Mouse (Mus musculus) liver, embryonic 15.5 days (tissue): ENCODE results near the gene Syna. TPM values are rescaled to one million over a fixed set of nuclear protein-coding genes. Genes with fewer than 3 reads are reported as not detected.

Source experiments
- ATAC-seq: fragments of 200-750 bp; cut with Nextera tagmentation; 2 replicates; pipeline ENCODE4 v1.8.0; 2017; ENCODE audit warnings: moderate number of reproducible peaks, mild to moderate bottlenecking, moderate library complexity; ENCODE audit not compliant: insufficient read depth
- H3K27ac ChIP-seq: fragments of 300-500 bp; sonication (generic); replicated peaks from 2 replicates; pipeline ENCODE4 v1.5.1; 2015; ENCODE audit warnings: mild to moderate bottlenecking, inconsistent platforms
- H3K27me3 ChIP-seq: fragments of 300-500 bp; sonication (generic); 2 replicates; pipeline ENCODE4 v1.6.1; 2015; ENCODE audit warnings: mild to moderate bottlenecking, inconsistent platforms
- H3K36me3 ChIP-seq: fragments of 300-500 bp; sonication (generic); replicated peaks from 2 replicates; pipeline ENCODE4 v1.6.1; 2015; ENCODE audit warnings: moderate library complexity, mild to moderate bottlenecking, inconsistent platforms
- H3K4me1 ChIP-seq: fragments of 300-500 bp; sonication (generic); replicated peaks from 2 replicates; pipeline ENCODE4 v1.6.1; 2015; ENCODE audit warnings: inconsistent platforms
- H3K4me2 ChIP-seq: fragments of 300-500 bp; sonication (generic); 2 replicates; pipeline ENCODE4 v1.6.1; 2015; ENCODE audit warnings: moderate library complexity, mild to moderate bottlenecking, inconsistent platforms
- H3K4me3 ChIP-seq: fragments of 300-500 bp; sonication (generic); replicated peaks from 2 replicates; pipeline ENCODE4 v1.5.1; 2015; ENCODE audit warnings: mild to moderate bottlenecking, inconsistent platforms
- H3K9ac ChIP-seq: fragments of 300-500 bp; sonication (generic); 2 replicates; pipeline ENCODE4 v1.6.1; 2015; ENCODE audit warnings: moderate library complexity, mild to moderate bottlenecking, inconsistent platforms
- H3K9me3 ChIP-seq: fragments of 300-500 bp; sonication (generic); replicated peaks from 2 replicates; pipeline ENCODE4 v1.6.1; 2016; ENCODE audit warnings: inconsistent platforms
- WGBS: fragments of 180-500 bp; shearing (Covaris S2); methylation state at CpG from one replicate; pipeline ENCODE4 v1.1.7; 2015; ENCODE audit warnings: mixed read lengths; ENCODE audit not compliant: insufficient replicate concordance; 5-methylcytosine and 5-hydroxymethylcytosine counted together
- polyA plus RNA-seq: library from polyadenylated mRNA; unstranded; fragments of >200 nt; fragmentation: Nextera tagmentation; extraction: Ambion mirVana; gene quantifications from 2 replicates; pipeline ENCODE4 v1.2.1, GENCODE M21; 2015

Syna gene
- not detected in 2 replicates for polyA plus RNA-seq

- no peak for ATAC-seq
- Histone ChIP-seq H3K4me2 (no peak within 1 kb of the TSS), H3K36me3 (no peaks in the 10 kb centered on the region), H3K9ac (no peak within 1 kb of the TSS), H3K9me3 (no peaks in the 10 kb centered on the region), H3K4me1 (peaks cover 6% of the 10 kb centered on the region; the same call in 1 of the 2 replicates), H3K27ac (no peak within 1 kb of the TSS), H3K4me3 (no peak within 1 kb of the TSS), H3K27me3 (no peaks in the 10 kb centered on the region)
- WGBS, result 74% methylated on average over 7 of the region's 7 CpGs
These were observed at the start of gene Syna for GRCm38 (mm10) chr5:134560071-134560449. Syna (minus strand) TSS chr5:134560171.

DNA sequence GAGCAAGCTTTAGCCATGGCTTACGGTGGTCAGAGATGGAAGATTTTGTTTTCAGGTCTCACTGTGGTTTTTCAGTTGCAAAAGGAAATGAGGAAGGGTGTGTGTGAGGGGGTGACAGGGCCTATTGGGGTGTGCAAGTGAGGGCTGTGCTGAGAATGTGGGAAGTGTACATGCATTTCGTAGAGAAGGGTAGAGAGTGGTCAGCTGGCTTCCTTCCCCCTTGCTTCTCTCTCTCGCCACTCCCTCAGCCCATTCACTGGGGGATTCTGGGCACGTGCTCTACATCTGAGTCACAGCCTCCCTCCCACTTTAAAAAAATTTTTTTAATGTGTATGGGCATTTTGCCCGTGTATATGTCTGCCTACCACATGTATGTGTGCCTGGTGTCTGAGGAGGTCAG, 47.1 kb upstream of the Syna start:
- no peaks in the 10 kb centered on the region; the same call in 1 of the 2 replicates for H3K4me1 ChIP-seq
- no peak overlapping the region for H3K27ac ChIP-seq
- H3K4me3 ChIP-seq, result no peak overlapping the region
- H3K36me3 ChIP-seq, result no peaks in the 10 kb centered on the region
- H3K9me3 ChIP-seq, result no peaks in the 10 kb centered on the region
- no peaks in the 10 kb centered on the region for H3K27me3 ChIP-seq
- ATAC-seq, result 0 out of 2 replicates have a peak, but pooled peaks have one; percentile 19
- H3K9ac ChIP-seq, result no peak overlapping the region
- WGBS, result 22% methylated on average over 5 of the region's 5 CpGs
- H3K4me2 ChIP-seq, result no peak overlapping the region

GRCm38 (mm10) chr5:134606314-134606713, 46.3 kb upstream of the Syna start:
- no peaks in the 10 kb centered on the region for H3K27me3 ChIP-seq
- no peak overlapping the region for H3K9ac ChIP-seq
- no peak for ATAC-seq
- H3K36me3 ChIP-seq, result no peaks in the 10 kb centered on the region
- no peaks in the 10 kb centered on the region for H3K9me3 ChIP-seq
- 0 out of 2 replicates have a peak overlapping the region, but pooled peaks have one; percentile 29 for H3K27ac ChIP-seq
- no peak overlapping the region for H3K4me2 ChIP-seq
- H3K4me3 ChIP-seq, result no peak overlapping the region
- no peaks in the 10 kb centered on the region; the same call in 1 of the 2 replicates for H3K4me1 ChIP-seq

GRCm38 (mm10) chr5:134604376-134604775, 44.4 kb upstream of the Syna start:
- Histone ChIP-seq H3K4me1 (no peaks in the 10 kb centered on the region; the same call in 1 of the 2 replicates), H3K27me3 (no peaks in the 10 kb centered on the region), H3K36me3 (0 out of 2 replicates have a peak, but pooled peaks cover 5% of the 10 kb centered on the region), H3K9me3 (no peaks in the 10 kb centered on the region), H3K9ac (no peak overlapping the region), H3K4me2 (no peak overlapping the region), H3K27ac (no peak overlapping the region), H3K4me3 (no peak overlapping the region)
- 65% methylated on average over 11 of the region's 11 CpGs for WGBS
- ATAC-seq, result no peak

DNA sequence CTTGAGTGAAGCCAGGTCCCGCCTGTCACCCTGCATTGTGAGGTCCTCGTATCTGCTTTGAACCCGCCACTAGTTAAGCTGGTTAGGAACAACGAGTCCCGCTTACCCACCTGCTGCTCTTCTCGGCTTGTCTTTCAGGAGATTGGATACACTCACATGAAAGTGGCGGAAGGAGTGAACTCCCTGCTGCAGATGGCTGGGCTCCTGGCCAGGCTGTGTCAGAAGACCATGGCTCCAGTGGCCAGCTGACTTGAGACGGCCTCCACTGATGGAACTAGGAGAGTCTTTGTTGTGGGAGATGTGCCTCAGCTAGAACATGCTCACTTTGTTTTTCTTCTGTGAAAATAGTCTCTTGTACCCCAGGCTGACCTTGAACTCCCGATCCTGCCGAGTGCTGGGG, 37.7 kb upstream of the Syna start:
- Histone ChIP-seq H3K4me1 (peaks cover 8% of the 10 kb centered on the region), H3K4me3 (no peak overlapping the region), H3K9me3 (no peaks in the 10 kb centered on the region), H3K4me2 (no peak overlapping the region), H3K27ac (no peak overlapping the region), H3K27me3 (no peaks in the 10 kb centered on the region), H3K36me3 (peaks cover 69% of the 10 kb centered on the region), H3K9ac (no peak overlapping the region)
- no peak for ATAC-seq
- WGBS, result 85% methylated on average over 10 of the region's 10 CpGs

GRCm38 (mm10) chr5:134593093-134593492, 33.1 kb upstream of the Syna start:
- no peaks in the 10 kb centered on the region for H3K9me3 ChIP-seq
- peak; percentile 89 for ATAC-seq
- H3K27me3 ChIP-seq, result no peaks in the 10 kb centered on the region
- peak overlapping the region; percentile 74 for H3K27ac ChIP-seq
- H3K4me1 ChIP-seq, result peaks cover 26% of the 10 kb centered on the region
- H3K4me2 ChIP-seq, result peak overlapping the region; percentile 23; the same call in 1 of the 2 replicates
- H3K36me3 ChIP-seq, result peaks cover 89% of the 10 kb centered on the region
- H3K9ac ChIP-seq, result no peak overlapping the region
- H3K4me3 ChIP-seq, result no peak overlapping the region
- 22% methylated on average over 9 of the region's 9 CpGs for WGBS

- H3K27ac ChIP-seq, result peak overlapping the region; percentile 74
- WGBS, result 59% methylated on average over 11 of the region's 11 CpGs
- H3K36me3 ChIP-seq, result peaks cover 86% of the 10 kb centered on the region
- H3K9me3 ChIP-seq, result no peaks in the 10 kb centered on the region
- ATAC-seq, result no peak
- H3K4me1 ChIP-seq, result peaks cover 26% of the 10 kb centered on the region
- no peak overlapping the region; the same call in 1 of the 2 replicates for H3K4me2 ChIP-seq
- H3K27me3 ChIP-seq, result no peaks in the 10 kb centered on the region
- H3K4me3 ChIP-seq, result no peak overlapping the region
- H3K9ac ChIP-seq, result no peak overlapping the region
These were observed 32.1 kb upstream of the Syna start for GRCm38 (mm10) chr5:134592026-134592581.

- no peak overlapping the region for H3K27ac ChIP-seq
- no peak overlapping the region for H3K4me3 ChIP-seq
- peaks cover 76% of the 10 kb centered on the region for H3K36me3 ChIP-seq
- no peaks in the 10 kb centered on the region for H3K27me3 ChIP-seq
- 69% methylated on average over 3 of the region's 3 CpGs for WGBS
- no peak overlapping the region for H3K4me2 ChIP-seq
- no peaks in the 10 kb centered on the region for H3K9me3 ChIP-seq
- peaks cover 34% of the 10 kb centered on the region for H3K4me1 ChIP-seq
- ATAC-seq, result no peak
- no peak overlapping the region for H3K9ac ChIP-seq
These were observed 29.9 kb upstream of the Syna start for GRCm38 (mm10) chr5:134589900-134590299.

- H3K9ac ChIP-seq, result peak overlapping the region; percentile 93; the same call in 1 of the 2 replicates
- peaks cover 35% of the 10 kb centered on the region for H3K4me1 ChIP-seq
- no peak overlapping the region for H3K4me3 ChIP-seq
- H3K4me2 ChIP-seq, result peak overlapping the region; percentile 84
- H3K27me3 ChIP-seq, result no peaks in the 10 kb centered on the region
- H3K9me3 ChIP-seq, result no peaks in the 10 kb centered on the region
- WGBS, result 30% methylated on average over 5 of the region's 5 CpGs
- H3K27ac ChIP-seq, result 0 out of 2 replicates have a peak overlapping the region, but pooled peaks have one; percentile 69
- H3K36me3 ChIP-seq, result peaks cover 30% of the 10 kb centered on the region
- no peak for ATAC-seq
These were observed 24.8 kb upstream of the Syna start for GRCm38 (mm10) chr5:134584798-134585197.

DNA sequence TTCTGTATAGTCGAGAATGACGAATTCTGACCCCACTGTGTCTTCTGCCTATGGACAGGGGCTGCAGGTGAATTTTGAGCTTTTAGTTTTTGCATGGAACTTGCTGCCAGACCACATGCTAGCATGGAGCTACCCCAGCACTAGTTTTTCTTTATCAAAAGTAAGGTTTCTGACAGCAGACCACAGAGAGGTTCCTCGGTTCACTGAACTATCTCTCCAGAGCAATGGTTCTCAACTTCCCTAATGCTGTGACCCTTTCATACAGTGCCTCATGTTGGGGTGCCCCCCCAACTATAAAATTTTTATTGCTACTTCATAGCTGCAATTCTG, 23.9 kb upstream of the Syna start:
- H3K27me3 ChIP-seq, result no peaks in the 10 kb centered on the region
- H3K4me2 ChIP-seq, result peak overlapping the region; percentile 84
- 20% methylated on average over 3 of the region's 3 CpGs for WGBS
- H3K4me1 ChIP-seq, result peaks cover 32% of the 10 kb centered on the region
- no peak for ATAC-seq
- peak overlapping the region; percentile 93 for H3K9ac ChIP-seq
- peak overlapping the region; percentile 97 for H3K4me3 ChIP-seq
- H3K9me3 ChIP-seq, result no peaks in the 10 kb centered on the region
- H3K36me3 ChIP-seq, result peaks cover 25% of the 10 kb centered on the region
- H3K27ac ChIP-seq, result peak overlapping the region; percentile 69

GRCm38 (mm10) chr5:134583006-134583883, 23.3 kb upstream of the Syna start:
- peaks cover 21% of the 10 kb centered on the region for H3K36me3 ChIP-seq
- peak overlapping the region; percentile 82 for H3K27ac ChIP-seq
- H3K9ac ChIP-seq, result peak overlapping the region; percentile 93
- peak overlapping the region; percentile 84 for H3K4me2 ChIP-seq
- H3K27me3 ChIP-seq, result no peaks in the 10 kb centered on the region
- H3K4me3 ChIP-seq, result peak overlapping the region; percentile 97
- no peak for ATAC-seq
- 14% methylated on average over 15 of the region's 15 CpGs for WGBS
- H3K9me3 ChIP-seq, result no peaks in the 10 kb centered on the region
- peaks cover 28% of the 10 kb centered on the region for H3K4me1 ChIP-seq
